Mouse (Mus musculus) liver, adult 2 months (tissue): ENCODE measurements around the gene Piwil1. TPM values are rescaled to one million over a fixed set of nuclear protein-coding genes. Genes with fewer than 3 reads are reported as not detected.

Experiments used
- DNase-seq: peaks from one replicate; pipeline ENCODE4 v3.0.0-alpha.2; 2011; ENCODE audit warnings: low read depth, low spot score; ENCODE audit errors: extremely low read depth
- H3K27ac ChIP-seq: fragments of 200-500 bp; replicated peaks from 2 replicates; pipeline ENCODE4 v1.5.1; 2012; ENCODE audit warnings: low read depth, mild to moderate bottlenecking, control low read depth, inconsistent platforms, low read length; ENCODE audit not compliant: insufficient read depth
- H3K27me3 ChIP-seq: fragments of 200-500 bp; 2 replicates; pipeline ENCODE4 v1.6.1; 2012; ENCODE audit warnings: mild to moderate bottlenecking, moderate library complexity, low read length, inconsistent platforms; ENCODE audit not compliant: control insufficient read depth, insufficient read depth
- H3K36me3 ChIP-seq: fragments of 200-500 bp; 2 replicates; pipeline ENCODE4 v1.6.1; 2012; ENCODE audit warnings: low read length, inconsistent platforms; ENCODE audit not compliant: control insufficient read depth, insufficient read depth
- H3K4me1 ChIP-seq: fragments of 200-500 bp; 2 replicates; pipeline ENCODE4 v1.6.1; 2011; ENCODE audit warnings: low read length; ENCODE audit not compliant: control insufficient read depth, insufficient read depth
- H3K4me3 ChIP-seq: fragments of 200-500 bp; 2 replicates; pipeline ENCODE4 v1.5.1; 2011; ENCODE audit warnings: low read depth, mild to moderate bottlenecking, control low read depth, low read length, moderate library complexity; ENCODE audit not compliant: insufficient read depth
- H3K79me2 ChIP-seq: fragments of 200-500 bp; 2 replicates; pipeline ENCODE4 v1.6.1; 2012; ENCODE audit warnings: inconsistent platforms, mild to moderate bottlenecking, low read length, moderate library complexity; ENCODE audit not compliant: control insufficient read depth, insufficient read depth
- H3K9ac ChIP-seq: fragments of 200-500 bp; 2 replicates; pipeline ENCODE4 v1.6.1; 2012; ENCODE audit warnings: low read depth, mild to moderate bottlenecking, control low read depth, inconsistent platforms, low read length
- CTCF ChIP-seq: fragments of 200-500 bp; IDR thresholded peaks from 2 replicates; pipeline ENCODE4 v1.5.1; 2011; ENCODE audit warnings: low read depth, low read length, control low read depth
- POLR2A ChIP-seq: fragments of 200-500 bp; IDR thresholded peaks from 2 replicates; pipeline ENCODE4 v1.6.1; 2011; ENCODE audit warnings: low read length, control low read depth; ENCODE audit not compliant: insufficient read depth; ENCODE audit errors: extremely low read depth
- WGBS: fragments of 180-500 bp; shearing (Covaris S2); methylation state at CpG from one replicate; pipeline ENCODE4 v1.1.7; 2018; 5-methylcytosine and 5-hydroxymethylcytosine counted together
- polyA plus RNA-seq: library from polyadenylated mRNA; depleted of rRNA; stranded (reverse); fragments of >200 nt; gene quantifications from 2 replicates; pipeline ENCODE4 v1.2.3, GENCODE M21; 2012
- total RNA-seq: library from RNA; depleted of rRNA; stranded (reverse); fragments of >200 nt; gene quantifications from 2 replicates; pipeline ENCODE4 v1.2.3, GENCODE M21; 2014

The Piwil1 gene
- total and polyA plus RNA-seq, 2 experiments: not detected

GRCm38 (mm10) chr5:128667303-128667702, 35.0 kb upstream of the Piwil1 start:
- Histone ChIP-seq H3K4me1 (no peaks in the 10 kb centered on the region), H3K4me3 (no peak overlapping the region), H3K36me3 (no peaks in the 10 kb centered on the region), H3K27ac (no peak overlapping the region), H3K27me3 (no peaks in the 10 kb centered on the region), H3K79me2 (no peaks in the 10 kb centered on the region), H3K9ac (no peak overlapping the region)
- DNase-seq: no peak
- WGBS: 72% methylated on average over 7 of the region's 7 CpGs
- TF ChIP-seq POLR2A (no peak), CTCF (no peak)

GRCm38 (mm10) chr5:128674124-128674523, 28.2 kb upstream of the Piwil1 start:
- no peak overlapping the region for H3K9ac ChIP-seq
- 81% methylated on average over 9 of the region's 9 CpGs for WGBS

GRCm38 (mm10) chr5:128677373-128677772, 25.0 kb upstream of the Piwil1 start:
- no peaks in the 10 kb centered on the region for H3K4me1 ChIP-seq
- no peak overlapping the region for H3K27ac ChIP-seq
- 89% methylated on average over 4 of the region's 4 CpGs for WGBS
- TF ChIP-seq CTCF (no peak), POLR2A (no peak)
- no peak overlapping the region for H3K4me3 ChIP-seq
- DNase-seq: no peak
- no peak overlapping the region for H3K9ac ChIP-seq
- H3K27me3 ChIP-seq: no peaks in the 10 kb centered on the region; the same call in 1 of the 2 replicates
- no peaks in the 10 kb centered on the region for H3K79me2 ChIP-seq
- no peaks in the 10 kb centered on the region for H3K36me3 ChIP-seq

More at GRCm38 (mm10) chr5:128674124-128674523, 28.2 kb upstream of the Piwil1 start:
- Histone ChIP-seq H3K79me2 (no peaks in the 10 kb centered on the region), H3K4me3 (no peak overlapping the region), H3K27ac (no peak overlapping the region), H3K36me3 (no peaks in the 10 kb centered on the region), H3K27me3 (no peaks in the 10 kb centered on the region; the same call in 1 of the 2 replicates), H3K4me1 (no peaks in the 10 kb centered on the region)
- DNase-seq: no peak
- TF ChIP-seq CTCF (no peak), POLR2A (no peak)

- Histone ChIP-seq H3K27me3 (no peaks in the 10 kb centered on the region; the same call in 1 of the 2 replicates), H3K9ac (no peak overlapping the region), H3K4me1 (no peaks in the 10 kb centered on the region), H3K27ac (no peak overlapping the region), H3K79me2 (no peaks in the 10 kb centered on the region), H3K36me3 (no peaks in the 10 kb centered on the region), H3K4me3 (no peak overlapping the region)
- WGBS: 84% methylated on average over 6 of the region's 6 CpGs
- no peak for TF ChIP-seq POLR2A
- TF ChIP-seq CTCF: no peak
- no peak for DNase-seq
These were observed 24.5 kb upstream of the Piwil1 start for GRCm38 (mm10) chr5:128677861-128678260.

- no peak for DNase-seq
- H3K4me1 ChIP-seq: no peaks in the 10 kb centered on the region
- WGBS: 43% methylated on average over 5 of the region's 5 CpGs
- no peaks in the 10 kb centered on the region for H3K27me3 ChIP-seq
- H3K27ac ChIP-seq: no peak overlapping the region
- no peak overlapping the region for H3K9ac ChIP-seq
- no peaks in the 10 kb centered on the region for H3K36me3 ChIP-seq
- H3K4me3 ChIP-seq: no peak overlapping the region
- TF ChIP-seq POLR2A (no peak), CTCF (0 out of 2 replicates have a peak, but pooled peaks have one; percentile 9)
- no peaks in the 10 kb centered on the region for H3K79me2 ChIP-seq
These were observed 20.9 kb upstream of the Piwil1 start for GRCm38 (mm10) chr5:128681456-128681855.

- H3K36me3 ChIP-seq: no peaks in the 10 kb centered on the region
- H3K9ac ChIP-seq: no peak overlapping the region
- H3K27ac ChIP-seq: no peak overlapping the region
- H3K79me2 ChIP-seq: no peaks in the 10 kb centered on the region
- no peak for DNase-seq
- H3K4me3 ChIP-seq: no peak overlapping the region
- H3K4me1 ChIP-seq: no peaks in the 10 kb centered on the region
- H3K27me3 ChIP-seq: no peaks in the 10 kb centered on the region
- WGBS: 34% methylated on average over 10 of the region's 10 CpGs
- no peak for TF ChIP-seq POLR2A
- no peak for TF ChIP-seq CTCF
These were observed 18.1 kb upstream of the Piwil1 start for GRCm38 (mm10) chr5:128684192-128684591.
